Mouse (Mus musculus): ENCODE data around the gene Zfp867. TPM values are rescaled to one million over a fixed set of nuclear protein-coding genes. Genes with fewer than 3 reads are reported as not detected.

Gene Zfp867
- polyA plus RNA-seq, 1 experiment from 2014 or later: 8.8 TPM

DNA sequence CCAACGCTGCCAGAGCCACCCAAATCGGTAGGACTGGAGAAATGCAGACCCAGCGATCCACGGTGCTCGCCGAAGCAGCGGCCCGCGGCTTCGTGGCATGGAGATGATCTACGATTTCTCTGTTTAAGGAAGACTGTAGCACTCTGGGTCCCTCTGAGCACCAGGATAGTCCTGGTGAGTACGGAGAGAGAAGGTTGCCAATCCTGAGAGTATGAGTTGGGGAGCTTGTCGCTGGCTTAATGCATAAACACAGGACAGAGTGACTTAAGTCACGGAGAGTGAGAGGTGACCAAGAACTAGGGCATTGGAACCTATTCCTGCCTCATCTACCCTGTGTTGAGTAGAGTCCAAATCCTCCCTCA is 34.4 kb upstream of the Zfp867 start:
- Histone ChIP-seq H3K9ac (ENCODE audit: low read depth, low read length) (peak overlapping the region; percentile 97), H3K4me1 (ENCODE audit: control insufficient read depth, insufficient read depth, low read length) (peaks cover 12% of the 10 kb centered on the region), H3K4me3 (ENCODE audit: low read depth, low read length) (peak overlapping the region; percentile 93), H3K36me3 (ENCODE audit: control insufficient read depth, insufficient read depth, low read length) (peaks cover 46% of the 10 kb centered on the region), H3K9me3 (ENCODE audit: control insufficient read depth, low read length) (no peaks in the 10 kb centered on the region), H3K27me3 (replicated peaks; ENCODE audit: control insufficient read depth, insufficient read depth, low read length) (no peaks in the 10 kb centered on the region), H3K4me2 (ENCODE audit: low read depth, low read length) (peak overlapping the region; percentile 72), H3K27ac (replicated peaks; ENCODE audit: low read depth, low read length) (peak overlapping the region; percentile 95)
- WGBS: under 1% methylated on average over 14 of the region's 14 CpGs
- no peak for DNase-seq (ENCODE audit: low spot score)
- peak; percentile 24 for ATAC-seq (ENCODE audit: low read depth)

DNA sequence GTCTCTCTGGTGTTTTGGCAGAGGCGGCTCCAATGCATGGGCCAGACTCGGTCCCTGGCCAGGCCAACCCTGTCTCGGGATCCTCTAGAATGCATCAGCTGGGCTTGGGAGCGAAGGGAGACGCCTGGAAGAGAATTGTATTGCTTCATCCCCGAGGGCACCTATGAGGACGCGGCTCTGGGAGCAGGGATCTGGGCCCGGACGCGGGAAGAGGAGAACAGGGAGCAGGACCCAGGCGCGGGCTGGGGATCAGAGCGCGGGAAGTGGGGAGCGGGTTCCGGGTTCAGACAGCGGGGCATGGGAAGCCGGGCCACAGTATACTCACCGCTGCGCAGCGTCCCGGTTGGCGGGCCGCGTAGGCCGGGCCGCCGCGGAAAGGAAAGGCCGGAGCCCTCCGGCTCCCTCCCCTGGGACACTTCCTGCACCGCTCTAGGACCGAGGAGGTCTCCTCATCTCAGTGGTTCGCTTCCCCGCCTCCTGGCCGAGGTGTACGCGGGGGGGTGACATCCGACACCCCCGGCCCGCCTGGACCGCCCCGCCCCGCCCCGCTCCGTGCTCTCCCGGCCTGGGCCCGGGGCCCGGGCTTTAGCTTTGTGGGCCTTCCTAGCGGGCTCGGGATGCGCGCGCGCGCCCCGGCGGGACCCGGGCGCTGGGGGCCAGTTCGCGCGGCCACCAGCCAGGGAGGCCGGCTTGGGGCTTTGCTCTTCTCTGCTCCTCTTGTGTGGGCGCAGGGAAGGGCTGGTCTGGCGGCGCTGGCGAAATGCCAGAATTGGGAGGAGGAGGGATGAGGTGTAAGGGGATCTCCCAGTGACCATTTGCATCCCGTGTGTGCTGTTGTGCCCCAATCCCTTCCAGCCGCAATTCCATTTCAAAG is 33.8 kb upstream of the Zfp867 start:
- 0% methylated on average over 26 of the region's 71 CpGs for WGBS
- Histone ChIP-seq H3K27ac (replicated peaks; ENCODE audit: low read depth, low read length) (peak overlapping the region; percentile 95), H3K9ac (ENCODE audit: low read depth, low read length) (peak overlapping the region; percentile 97), H3K4me2 (ENCODE audit: low read depth, low read length) (peak overlapping the region; percentile 72), H3K4me3 (ENCODE audit: low read depth, low read length) (peak overlapping the region; percentile 93), H3K27me3 (replicated peaks; ENCODE audit: control insufficient read depth, insufficient read depth, low read length) (no peaks in the 10 kb centered on the region), H3K9me3 (ENCODE audit: control insufficient read depth, low read length) (no peaks in the 10 kb centered on the region), H3K36me3 (ENCODE audit: control insufficient read depth, insufficient read depth, low read length) (peaks cover 47% of the 10 kb centered on the region), H3K4me1 (ENCODE audit: control insufficient read depth, insufficient read depth, low read length) (peaks cover 12% of the 10 kb centered on the region)
- DNase-seq (ENCODE audit: low spot score): peak; percentile 95
- ATAC-seq (ENCODE audit: low read depth): peak; percentile 95

DNA sequence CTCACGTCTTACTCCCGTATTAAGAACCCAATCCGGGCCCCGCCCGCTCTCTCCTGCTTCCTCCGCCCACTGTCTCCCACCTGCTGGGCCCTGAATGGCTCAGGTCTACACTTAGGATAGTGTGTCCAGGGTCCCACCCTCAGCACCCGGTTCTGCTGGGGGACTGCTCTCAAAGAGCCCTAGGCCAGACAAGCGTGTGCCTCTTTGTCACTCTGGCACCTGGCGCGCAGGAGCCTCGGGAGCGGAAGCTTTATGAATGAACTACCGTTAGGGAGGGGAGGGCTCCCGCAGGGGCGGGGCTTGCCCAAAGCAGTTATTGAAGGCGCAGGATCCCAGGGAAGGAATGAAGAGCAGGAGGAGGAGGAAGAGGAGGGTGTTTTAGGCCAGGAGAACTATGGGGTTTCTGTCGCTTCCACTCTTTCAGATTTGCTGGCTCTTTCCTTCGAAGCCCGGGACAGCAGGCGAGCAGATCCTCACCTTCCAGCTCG is 33.1 kb upstream of the Zfp867 start:
- peak overlapping the region; percentile 95 for H3K27ac ChIP-seq (replicated peaks; ENCODE audit: low read depth, low read length)
- peak overlapping the region; percentile 93 for H3K4me3 ChIP-seq (ENCODE audit: low read depth, low read length)
- under 1% methylated on average over 21 of the region's 21 CpGs for WGBS
- peaks cover 48% of the 10 kb centered on the region for H3K36me3 ChIP-seq (ENCODE audit: control insufficient read depth, insufficient read depth, low read length)
- no peaks in the 10 kb centered on the region for H3K27me3 ChIP-seq (replicated peaks; ENCODE audit: control insufficient read depth, insufficient read depth, low read length)
- H3K9ac ChIP-seq (ENCODE audit: low read depth, low read length): peak overlapping the region; percentile 97
- H3K4me1 ChIP-seq (ENCODE audit: control insufficient read depth, insufficient read depth, low read length): peaks cover 12% of the 10 kb centered on the region
- no peaks in the 10 kb centered on the region for H3K9me3 ChIP-seq (ENCODE audit: control insufficient read depth, low read length)
- ATAC-seq (ENCODE audit: low read depth) (peak; percentile 59), DNase-seq (ENCODE audit: low spot score) (peak; percentile 88)
- H3K4me2 ChIP-seq (ENCODE audit: low read depth, low read length): peak overlapping the region; percentile 72

DNA sequence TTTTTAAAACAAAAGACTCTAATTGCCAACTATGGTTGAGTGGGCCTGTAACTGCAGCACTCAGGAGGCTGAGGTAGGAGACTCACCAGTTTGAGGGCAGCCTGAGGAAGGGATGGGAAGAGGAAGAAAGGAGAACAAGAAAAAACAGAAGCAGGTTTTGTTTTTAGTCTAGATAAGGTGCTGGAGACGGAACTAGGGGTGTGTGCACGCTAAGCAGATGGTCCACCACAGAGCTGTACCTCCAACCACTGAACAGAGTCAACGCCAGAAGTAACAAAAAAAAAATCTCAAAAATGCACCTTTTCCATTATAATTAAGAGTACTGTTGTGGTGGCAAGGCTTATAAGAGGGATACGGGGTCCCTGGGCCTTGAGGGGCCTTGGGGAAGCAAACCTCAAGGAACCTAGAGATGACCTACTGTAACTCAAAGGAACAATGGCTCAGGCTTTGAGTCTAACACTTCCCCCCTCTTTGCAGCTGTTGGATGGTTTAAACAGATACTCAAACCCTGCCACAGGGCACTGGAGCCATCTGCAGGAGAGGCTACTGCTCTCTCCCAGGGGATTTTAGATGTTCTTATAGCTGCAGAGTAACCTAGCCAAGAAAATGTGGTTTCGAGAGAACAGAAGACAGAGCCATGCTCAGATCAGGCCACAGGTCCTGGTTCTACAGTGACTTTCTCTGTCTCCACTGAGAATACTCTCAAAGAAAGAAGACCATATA is 29.9 kb upstream of the Zfp867 start:
- no peak overlapping the region for H3K27ac ChIP-seq (replicated peaks; ENCODE audit: low read depth, low read length)
- ATAC-seq (ENCODE audit: low read depth): no peak
- no peaks in the 10 kb centered on the region for H3K27me3 ChIP-seq (replicated peaks; ENCODE audit: control insufficient read depth, insufficient read depth, low read length)
- H3K9ac ChIP-seq (ENCODE audit: low read depth, low read length): no peak overlapping the region
- no peaks in the 10 kb centered on the region for H3K9me3 ChIP-seq (ENCODE audit: control insufficient read depth, low read length)
- 95% methylated on average over 5 of the region's 5 CpGs for WGBS
- no peak for DNase-seq (ENCODE audit: low spot score)
- peaks cover 6% of the 10 kb centered on the region; the same call in 1 of the 2 replicates for H3K4me1 ChIP-seq (ENCODE audit: control insufficient read depth, insufficient read depth, low read length)
- H3K4me2 ChIP-seq (ENCODE audit: low read depth, low read length): no peak overlapping the region
- H3K4me3 ChIP-seq (ENCODE audit: low read depth, low read length): no peak overlapping the region
- H3K36me3 ChIP-seq (ENCODE audit: control insufficient read depth, insufficient read depth, low read length): peaks cover 74% of the 10 kb centered on the region

DNA sequence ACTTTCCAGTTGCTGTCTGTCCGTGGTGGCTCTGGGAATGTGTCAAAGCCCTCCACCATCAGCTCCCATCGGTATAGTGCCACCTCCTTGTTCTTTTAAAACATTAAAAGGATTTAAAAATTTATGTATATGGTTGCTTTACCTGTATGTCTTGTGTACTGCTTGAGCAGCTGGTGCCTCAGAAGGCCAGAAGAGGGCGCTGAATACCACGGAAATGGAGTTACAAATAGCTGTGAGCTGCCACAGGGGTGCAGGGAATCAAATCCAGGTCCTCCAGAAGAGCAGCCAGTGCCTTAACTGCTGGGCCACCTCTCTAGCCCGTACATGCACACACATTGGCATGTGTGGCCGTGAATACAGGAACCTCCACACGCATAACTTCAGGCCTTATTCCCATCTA is 25.5 kb upstream of the Zfp867 start:
- peaks cover 100% of the 10 kb centered on the region for H3K36me3 ChIP-seq (ENCODE audit: control insufficient read depth, insufficient read depth, low read length)
- no peak overlapping the region for H3K4me3 ChIP-seq (ENCODE audit: low read depth, low read length)

DNA sequence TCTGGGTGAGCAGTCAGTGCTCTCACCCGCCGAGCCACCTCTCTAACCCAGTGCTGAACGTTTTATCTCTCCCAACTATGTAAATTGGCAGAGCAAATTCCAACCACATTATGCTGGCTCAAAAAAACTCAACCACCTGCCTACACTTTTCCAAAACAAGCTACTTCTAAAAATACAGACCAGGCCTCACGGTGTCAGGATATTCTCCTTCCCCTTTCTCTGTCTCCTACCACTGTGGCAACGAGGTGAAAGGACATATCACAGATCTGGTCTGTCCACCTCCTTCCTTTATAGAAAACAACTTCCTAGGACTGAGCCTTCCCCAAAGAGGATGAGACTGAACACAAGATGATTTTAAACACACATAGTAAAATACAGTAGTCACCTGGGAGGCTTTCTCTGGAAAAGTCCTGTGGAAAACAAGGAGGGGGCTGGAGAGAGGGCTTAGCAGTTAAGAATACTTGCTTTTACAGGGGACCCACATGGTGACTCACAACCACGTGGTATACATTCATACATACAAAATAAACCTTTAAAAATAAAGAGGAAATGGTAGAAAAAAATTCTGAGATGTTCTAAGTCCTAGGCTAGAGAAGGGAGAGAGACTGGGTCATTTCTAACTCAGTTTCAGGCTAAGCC is 24.5 kb upstream of the Zfp867 start:
- Histone ChIP-seq H3K4me3 (ENCODE audit: low read depth, low read length) (no peak overlapping the region), H3K36me3 (ENCODE audit: control insufficient read depth, insufficient read depth, low read length) (peaks cover 100% of the 10 kb centered on the region), H3K9ac (ENCODE audit: low read depth, low read length) (0 out of 2 replicates have a peak overlapping the region, but pooled peaks have one; percentile 1), H3K27me3 (replicated peaks; ENCODE audit: control insufficient read depth, insufficient read depth, low read length) (no peaks in the 10 kb centered on the region), H3K4me2 (ENCODE audit: low read depth, low read length) (no peak overlapping the region), H3K4me1 (ENCODE audit: control insufficient read depth, insufficient read depth, low read length) (no peaks in the 10 kb centered on the region), H3K9me3 (ENCODE audit: control insufficient read depth, low read length) (no peaks in the 10 kb centered on the region), H3K27ac (replicated peaks; ENCODE audit: low read depth, low read length) (no peak overlapping the region)
- DNase-seq (ENCODE audit: low spot score): no peak
- no peak for ATAC-seq (ENCODE audit: low read depth)
- 81% methylated on average over 6 of the region's 6 CpGs for WGBS

More for the DNA sequence above, 25.5 kb upstream of the Zfp867 start:
- Histone ChIP-seq H3K4me1 (ENCODE audit: control insufficient read depth, insufficient read depth, low read length) (no peaks in the 10 kb centered on the region), H3K27me3 (replicated peaks; ENCODE audit: control insufficient read depth, insufficient read depth, low read length) (no peaks in the 10 kb centered on the region), H3K9ac (ENCODE audit: low read depth, low read length) (no peak overlapping the region), H3K27ac (replicated peaks; ENCODE audit: low read depth, low read length) (no peak overlapping the region), H3K9me3 (ENCODE audit: control insufficient read depth, low read length) (no peaks in the 10 kb centered on the region), H3K4me2 (ENCODE audit: low read depth, low read length) (no peak overlapping the region)
- no peak for ATAC-seq (ENCODE audit: low read depth)
- WGBS: 94% methylated on average over 7 of the region's 7 CpGs
- DNase-seq (ENCODE audit: low spot score): no peak

DNA sequence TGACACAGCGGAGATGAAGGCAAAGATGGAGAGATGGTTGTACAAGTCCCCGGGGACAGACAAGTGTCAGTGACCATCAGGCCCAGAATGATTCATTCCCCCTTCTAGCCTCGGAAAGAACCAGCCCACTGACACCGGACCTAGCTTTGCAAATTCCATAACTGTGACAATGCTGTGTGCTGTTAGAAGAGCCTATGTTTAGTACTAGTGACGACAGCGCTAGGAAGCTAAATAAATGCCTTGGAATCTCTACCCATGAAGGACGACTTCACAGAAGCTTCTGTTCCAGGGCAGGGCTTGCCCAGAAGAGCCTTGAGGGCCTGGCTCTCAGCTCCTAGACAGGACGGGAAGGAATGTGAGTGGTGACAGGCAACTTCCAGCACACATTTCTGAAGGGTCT is 13.9 kb upstream of the Zfp867 start:
- Histone ChIP-seq H3K27me3 (replicated peaks; ENCODE audit: control insufficient read depth, insufficient read depth, low read length) (no peaks in the 10 kb centered on the region), H3K4me1 (ENCODE audit: control insufficient read depth, insufficient read depth, low read length) (no peaks in the 10 kb centered on the region), H3K4me3 (ENCODE audit: low read depth, low read length) (no peak overlapping the region), H3K9ac (ENCODE audit: low read depth, low read length) (no peak overlapping the region), H3K4me2 (ENCODE audit: low read depth, low read length) (no peak overlapping the region), H3K36me3 (ENCODE audit: control insufficient read depth, insufficient read depth, low read length) (peaks cover 59% of the 10 kb centered on the region), H3K27ac (replicated peaks; ENCODE audit: low read depth, low read length) (no peak overlapping the region), H3K9me3 (ENCODE audit: control insufficient read depth, low read length) (no peaks in the 10 kb centered on the region)
- WGBS: 79% methylated on average over 8 of the region's 8 CpGs
- ATAC-seq (ENCODE audit: low read depth) (no peak), DNase-seq (ENCODE audit: low spot score) (no peak)

DNA sequence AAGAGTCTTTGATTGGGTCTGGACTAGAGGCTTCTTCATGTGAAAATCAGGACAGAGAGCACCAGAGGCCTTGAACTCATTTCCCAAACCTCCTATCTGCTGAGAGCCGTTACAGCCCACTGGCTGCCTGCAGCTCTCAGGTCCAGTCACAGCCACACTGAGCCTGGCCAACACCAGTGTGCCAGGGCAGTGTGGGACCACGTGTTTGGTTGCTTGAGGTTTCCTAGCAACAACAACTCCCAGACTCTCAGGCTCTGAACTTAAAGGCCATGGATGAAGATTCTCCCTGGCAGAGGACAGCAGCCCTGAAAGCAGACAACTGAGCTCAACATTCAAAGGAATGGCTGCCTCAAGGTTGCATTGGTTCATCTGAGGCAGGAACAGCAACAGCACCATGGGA is 13.4 kb upstream of the Zfp867 start:
- H3K27me3 ChIP-seq (replicated peaks; ENCODE audit: control insufficient read depth, insufficient read depth, low read length): no peaks in the 10 kb centered on the region
- no peak for DNase-seq (ENCODE audit: low spot score)
- ATAC-seq (ENCODE audit: low read depth): no peak
- no peak overlapping the region for H3K4me3 ChIP-seq (ENCODE audit: low read depth, low read length)
- H3K36me3 ChIP-seq (ENCODE audit: control insufficient read depth, insufficient read depth, low read length): peaks cover 53% of the 10 kb centered on the region
- H3K27ac ChIP-seq (replicated peaks; ENCODE audit: low read depth, low read length): no peak overlapping the region
- WGBS: 65% methylated on average over 2 of the region's 2 CpGs
- no peaks in the 10 kb centered on the region for H3K4me1 ChIP-seq (ENCODE audit: control insufficient read depth, insufficient read depth, low read length)
- H3K9ac ChIP-seq (ENCODE audit: low read depth, low read length): no peak overlapping the region
- H3K9me3 ChIP-seq (ENCODE audit: control insufficient read depth, low read length): no peaks in the 10 kb centered on the region
- no peak overlapping the region for H3K4me2 ChIP-seq (ENCODE audit: low read depth, low read length)
